Mouse (Mus musculus) left cerebral cortex, adult 11 months (tissue): Measurements from ENCODE around the gene Phox2b.

ENCODE experiments used
- DNase-seq: peaks from one replicate; pipeline ENCODE4 v3.0.0; 2022; ENCODE audit warnings: low spot score

Gene Phox2b

DNA sequence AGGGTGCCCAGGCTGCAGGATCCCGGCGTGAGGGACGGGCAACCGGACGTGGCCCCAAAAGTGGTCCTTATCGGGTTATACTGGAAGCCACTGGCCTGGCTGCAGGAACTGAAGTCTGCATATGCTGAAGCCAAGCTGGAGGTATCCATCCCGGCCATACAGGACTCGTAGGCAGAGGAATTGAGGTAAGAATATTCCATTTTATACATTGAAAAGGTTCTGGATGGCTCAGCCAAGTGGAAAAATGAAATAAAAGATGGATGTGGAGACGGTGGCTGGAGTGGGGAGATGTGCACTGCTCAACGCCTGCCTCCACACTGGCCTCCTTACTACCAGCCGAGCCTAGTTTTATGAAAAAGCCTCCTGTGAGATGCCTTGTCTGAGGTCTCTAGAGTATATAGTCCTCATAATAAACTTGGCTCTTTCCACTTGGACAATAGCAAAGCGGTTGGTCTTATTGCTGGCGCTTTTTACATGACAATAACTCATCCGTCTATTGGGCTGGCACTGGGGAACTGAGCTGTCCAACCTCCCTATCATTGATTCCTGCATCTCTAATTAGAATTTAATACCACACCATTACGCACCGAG, at the start of gene Phox2b:
TSS of gene Phox2b (minus strand) at position 569 of the 591 bp plus-strand sequence.
- DNase-seq, result no peak

DNA sequence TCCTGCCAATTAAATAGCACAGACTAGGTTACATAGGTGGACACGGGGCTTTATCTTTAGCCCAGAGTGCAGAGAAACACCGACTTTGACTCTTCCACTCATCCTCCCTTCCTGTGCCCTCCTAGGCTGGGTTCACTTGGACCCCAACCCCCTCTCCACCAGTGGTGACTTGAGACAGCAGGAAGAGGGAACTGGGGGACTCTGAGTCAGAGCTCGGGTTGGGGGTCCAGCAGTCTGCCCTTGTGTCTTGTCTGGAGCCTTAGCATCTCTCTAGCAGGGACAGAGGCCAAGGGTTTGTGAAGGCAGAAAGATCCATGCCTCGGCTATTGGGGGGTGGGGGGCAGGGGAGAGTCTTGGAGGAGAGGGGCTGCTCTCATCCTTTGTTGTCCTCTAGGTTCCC, 43.5 kb upstream of the Phox2b start:
- DNase-seq, result no peak

DNA sequence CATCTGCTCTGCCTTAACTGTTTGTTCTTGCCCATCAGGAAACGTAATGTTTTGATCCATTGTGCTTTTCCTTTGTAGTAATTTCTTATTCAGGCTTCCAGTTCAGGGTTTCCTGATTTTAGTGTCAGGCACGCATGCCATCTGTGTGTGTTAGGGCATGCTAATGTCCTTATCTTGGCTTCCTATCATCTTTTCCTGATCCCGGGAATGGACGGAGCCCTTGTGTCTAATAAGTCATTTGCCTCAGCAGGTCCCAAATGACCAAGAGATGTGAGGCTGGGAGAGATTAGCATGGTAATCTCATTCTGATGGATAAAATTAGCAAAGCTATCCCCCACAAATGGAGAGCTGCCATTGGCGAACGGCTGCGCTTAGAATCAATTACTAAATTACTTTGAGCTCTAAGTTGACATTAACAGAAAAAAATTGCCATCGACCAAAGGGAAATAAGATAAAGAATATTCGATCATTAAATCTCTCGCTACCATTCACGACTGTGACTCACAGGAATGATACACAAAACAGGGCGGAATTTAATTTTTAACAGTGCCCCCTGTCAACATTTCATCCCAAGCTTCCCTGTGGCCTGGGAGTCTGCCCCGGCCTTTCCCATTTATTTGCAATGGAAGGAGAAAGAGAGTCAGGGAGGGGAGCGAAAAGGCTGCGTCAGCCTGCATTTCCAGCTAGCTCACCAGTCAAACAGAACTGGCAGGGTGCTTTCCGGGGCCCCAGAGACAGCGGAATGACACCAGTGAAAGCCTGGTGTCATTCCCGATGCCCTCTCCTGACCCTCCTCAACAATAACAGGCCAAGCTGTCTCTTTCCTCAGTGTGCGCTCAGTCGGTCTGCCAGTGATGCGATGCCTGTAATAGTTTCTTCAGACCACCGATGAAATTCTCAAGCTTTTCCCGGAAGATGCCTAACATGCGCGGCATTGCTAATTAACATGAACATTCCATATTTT, 40.2 kb upstream of the Phox2b start:
- DNase-seq, result no peak

DNA sequence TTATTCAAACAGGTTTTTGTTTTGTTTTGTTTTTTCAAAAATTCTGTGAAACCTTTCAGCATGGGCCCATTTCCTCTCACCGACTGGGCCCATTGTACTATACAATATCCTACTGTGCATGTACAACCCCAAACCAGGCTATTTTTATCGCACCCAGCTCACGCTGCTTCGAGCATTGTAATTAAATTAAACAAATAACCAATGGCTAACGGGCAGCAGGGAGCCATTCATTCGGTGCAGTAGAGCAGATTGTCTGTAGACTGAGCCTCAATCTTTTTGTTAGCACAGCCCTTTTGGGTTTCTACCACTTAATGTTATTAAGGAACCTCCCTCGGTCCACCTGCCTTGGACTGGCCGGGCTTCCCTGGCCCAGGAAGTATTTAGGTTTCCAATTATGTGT, 39.5 kb upstream of the Phox2b start:
- no peak for DNase-seq

DNA sequence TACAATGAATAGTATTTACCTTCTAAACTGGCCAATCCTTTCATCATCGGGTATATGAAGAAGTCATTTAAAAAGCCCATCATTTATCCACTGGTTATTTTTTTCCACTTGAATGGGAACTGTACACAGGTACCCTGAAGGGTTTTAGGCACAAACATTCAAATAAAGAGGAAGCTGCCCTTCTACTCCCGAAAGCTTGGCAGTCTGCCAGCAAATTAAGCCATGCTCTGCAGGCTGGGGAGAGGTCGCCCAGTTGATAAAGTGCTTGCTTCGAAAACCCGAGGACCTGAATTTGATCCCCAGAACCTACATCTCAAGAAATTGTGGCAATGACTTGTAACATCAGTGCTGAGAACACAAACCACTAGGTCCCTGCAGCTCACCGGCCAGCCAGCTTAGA, 35.6 kb upstream of the Phox2b start:
- no peak for DNase-seq

GRCm38 (mm10) chr5:67131671-67132070, 32.6 kb upstream of the Phox2b start:
- DNase-seq, result no peak

GRCm38 (mm10) chr5:67106261-67106660, 7.2 kb upstream of the Phox2b start:
- no peak for DNase-seq

DNA sequence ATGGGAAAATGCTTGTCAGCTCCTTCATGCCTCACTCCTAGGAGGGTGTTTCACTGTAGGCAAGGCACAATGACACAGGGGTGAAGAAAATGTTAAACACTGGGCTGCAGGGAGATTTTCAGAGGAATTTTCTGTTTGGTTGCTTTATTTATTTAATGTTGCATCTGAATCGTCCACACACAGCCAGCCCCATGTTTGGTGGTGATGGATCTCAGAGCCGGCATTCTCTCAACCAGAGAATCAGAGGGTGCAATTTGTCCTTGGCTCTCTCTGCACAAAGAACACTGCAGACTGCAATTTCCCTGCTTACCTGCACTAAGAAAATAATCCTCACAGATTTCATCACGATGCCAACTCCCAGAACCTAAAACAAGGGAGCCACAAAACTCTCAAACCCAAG, 3.9 kb upstream of the Phox2b start:
- no peak for DNase-seq

DNA sequence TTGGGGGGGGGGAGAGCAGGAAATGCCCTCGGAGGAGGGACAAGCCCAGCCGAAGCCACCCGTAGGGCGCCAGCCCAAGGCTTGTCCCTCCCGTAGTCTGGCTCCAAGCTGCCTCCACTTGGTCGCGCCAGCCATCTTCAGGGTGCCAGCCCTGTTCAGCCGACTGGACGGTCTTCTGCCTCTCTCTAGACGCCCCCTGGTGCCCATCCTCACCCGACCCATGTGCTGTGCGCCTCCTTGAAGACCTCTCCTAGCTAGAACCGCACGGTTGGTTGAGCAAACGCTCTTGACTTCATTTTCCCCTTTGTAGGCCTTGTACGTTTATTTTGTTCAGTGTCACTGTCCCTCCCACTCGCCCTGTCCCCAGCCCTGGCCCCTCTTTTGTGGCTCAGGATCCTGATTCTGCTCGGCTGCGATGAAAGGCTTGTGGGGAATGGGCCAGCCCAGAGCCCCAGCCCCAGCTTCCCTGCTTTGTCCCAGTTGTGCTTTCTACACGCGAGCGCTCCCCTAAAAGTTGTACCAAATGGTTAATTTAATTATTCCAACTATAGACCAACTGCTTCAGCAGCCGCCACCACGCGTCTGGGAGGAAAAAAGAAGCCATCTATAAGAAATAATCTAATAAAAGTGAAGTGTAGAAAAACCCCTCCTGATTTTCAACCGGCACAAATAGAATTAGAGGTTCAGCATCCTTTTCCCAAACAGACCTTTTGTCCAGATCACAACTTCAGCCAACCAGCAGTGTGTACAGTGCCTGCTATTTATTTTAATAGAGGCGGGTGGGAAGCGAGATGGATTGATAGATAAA, 2.9 kb upstream of the Phox2b start:
- DNase-seq, result no peak

DNA sequence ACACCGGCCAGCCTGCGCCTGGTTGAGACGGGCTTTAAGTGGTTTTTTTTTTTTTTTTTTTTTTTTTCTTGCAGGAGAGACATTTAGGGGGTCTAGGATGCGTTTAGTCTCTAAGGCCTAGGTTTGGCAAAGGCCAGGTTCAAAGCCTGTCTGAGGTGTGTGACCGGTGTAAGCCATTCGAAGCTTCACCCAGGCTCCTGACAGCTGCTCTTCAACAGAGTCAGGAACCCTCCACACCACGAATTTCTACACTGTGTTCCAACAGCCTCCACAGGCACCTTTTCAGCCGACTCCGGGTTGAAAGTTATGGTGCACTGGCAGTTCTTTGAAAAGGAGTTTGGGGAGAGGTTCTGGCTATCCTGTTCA, 2.3 kb upstream of the Phox2b start:
- no peak for DNase-seq

GRCm38 (mm10) chr5:67100564-67101394, 1.7 kb upstream of the Phox2b start:
- no peak for DNase-seq

DNA sequence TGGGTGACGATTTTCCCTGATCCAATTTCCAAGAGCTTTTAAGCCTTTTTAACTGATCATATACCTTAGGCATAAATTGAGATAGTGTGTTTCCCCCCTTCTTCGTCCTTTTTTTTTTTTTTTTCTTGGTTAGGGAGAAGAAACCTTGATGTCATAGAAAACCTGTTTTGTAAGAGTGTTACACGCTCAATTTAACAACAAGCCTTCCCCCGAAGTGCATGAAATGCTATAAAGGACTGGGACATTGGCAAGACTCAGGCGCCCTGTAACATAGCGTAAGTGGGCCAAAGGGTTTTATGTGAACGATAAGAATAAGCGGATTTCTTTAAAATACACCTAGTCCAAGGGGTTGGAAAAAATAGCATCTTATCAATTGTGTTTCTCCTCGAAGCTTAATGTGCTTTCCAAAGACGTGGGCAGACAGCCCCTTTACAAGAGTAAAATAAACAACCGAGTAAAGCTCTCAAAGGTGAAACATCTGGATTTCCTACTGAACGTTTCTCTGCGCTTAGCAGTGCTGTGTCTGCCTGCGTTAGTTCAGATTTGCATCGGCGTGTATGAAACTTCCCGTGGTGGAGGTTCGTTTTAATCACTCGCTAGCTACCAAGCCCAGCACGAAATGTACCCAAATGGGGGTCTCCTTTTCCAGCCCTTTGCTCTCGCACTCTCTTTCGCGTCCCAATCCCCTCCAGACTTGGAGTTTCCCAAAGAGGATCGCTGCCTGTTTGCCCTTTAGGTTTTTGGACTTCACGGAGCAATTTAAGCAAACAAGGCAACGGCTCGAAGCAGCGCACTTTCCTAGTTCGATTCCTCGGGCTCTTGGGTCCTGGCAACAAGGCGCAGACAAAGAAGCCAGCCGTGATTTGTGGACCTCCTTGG, 531 bp upstream of the Phox2b start:
- no peak for DNase-seq

- no peak for DNase-seq
These were observed 909 bp downstream of the Phox2b start for GRCm38 (mm10) chr5:67098051-67098732.

DNA sequence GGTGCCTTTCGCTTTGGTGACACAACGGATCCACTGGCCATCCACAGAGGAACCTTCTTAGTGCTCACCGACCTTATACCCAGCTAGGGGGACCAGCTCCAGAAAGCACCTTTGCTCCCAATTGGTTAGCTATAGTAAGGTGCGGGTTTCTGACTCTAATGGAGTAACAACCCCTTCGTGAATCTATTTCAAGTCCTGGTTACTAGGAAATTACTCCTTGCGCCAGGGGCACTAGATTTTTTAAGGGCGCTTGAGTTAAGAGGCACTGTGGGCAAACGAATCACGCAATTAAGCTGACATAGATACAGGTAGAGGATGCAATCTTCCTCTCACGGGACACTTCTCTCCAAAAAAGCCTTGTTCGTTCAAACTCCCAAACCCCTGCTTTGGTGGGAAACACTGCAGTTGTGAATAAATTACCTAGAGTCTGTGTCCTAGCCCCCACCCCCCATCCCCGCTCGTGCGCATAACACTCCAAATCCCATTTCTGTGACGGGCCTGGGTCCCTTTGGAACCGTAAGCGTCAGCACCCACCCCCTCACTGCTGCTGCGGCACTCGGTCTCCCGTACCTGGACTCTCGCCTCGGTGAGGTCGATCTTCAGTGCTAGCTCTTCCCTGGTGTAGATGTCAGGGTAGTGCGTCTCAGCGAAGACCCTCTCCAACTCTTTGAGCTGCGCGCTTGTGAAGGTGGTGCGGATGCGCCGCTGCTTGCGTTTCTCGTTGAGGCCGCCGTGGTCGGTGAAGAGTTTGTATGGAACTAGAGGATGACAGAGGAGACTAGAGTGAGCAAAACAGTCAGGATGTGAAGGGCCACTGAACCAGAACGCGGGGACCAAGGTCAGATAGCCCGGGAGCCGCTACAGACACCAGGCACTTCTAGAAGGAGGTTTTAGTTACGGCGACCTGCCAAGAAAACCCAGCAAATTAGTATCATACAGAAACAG, 1.7 kb downstream of the Phox2b start:
- no peak for DNase-seq

- DNase-seq, result no peak
These were observed 2.7 kb downstream of the Phox2b start for GRCm38 (mm10) chr5:67096378-67096771.

DNA sequence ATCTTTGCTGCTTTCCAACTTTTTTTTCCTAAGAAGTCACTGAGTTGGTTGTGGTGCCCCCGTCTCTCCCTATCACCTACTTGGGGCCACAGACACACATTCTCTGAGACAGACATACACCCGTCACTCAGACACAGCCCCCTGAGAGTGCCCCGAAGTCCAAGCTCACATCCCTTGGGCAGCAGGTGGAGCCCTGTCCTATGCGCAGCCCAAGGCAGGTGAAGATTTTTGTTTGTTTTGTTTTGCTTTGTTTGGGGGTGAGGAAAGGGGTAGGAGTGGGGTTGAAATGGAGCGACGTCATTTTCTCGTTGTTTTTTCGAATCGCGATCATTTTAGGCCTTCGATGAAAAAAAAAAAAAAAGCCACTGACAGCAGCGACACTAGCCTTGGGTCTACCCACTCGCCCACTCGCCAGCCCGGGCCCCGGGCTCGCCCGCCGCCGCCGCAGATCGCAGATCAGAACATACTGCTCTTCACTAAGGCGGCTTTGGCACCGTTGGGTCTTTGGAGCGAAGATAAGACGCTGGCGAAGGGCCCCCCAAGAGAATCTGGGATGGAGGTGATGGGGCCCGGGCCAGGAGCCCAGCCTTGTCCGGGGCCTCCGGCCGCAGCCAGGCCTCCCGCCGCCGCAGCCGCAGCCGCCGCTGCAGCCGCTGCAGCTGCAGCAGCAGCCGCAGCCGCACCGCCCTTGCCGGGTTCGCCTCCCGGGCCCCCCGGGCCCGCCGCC, 3.3 kb downstream of the Phox2b start:
- no peak for DNase-seq

DNA sequence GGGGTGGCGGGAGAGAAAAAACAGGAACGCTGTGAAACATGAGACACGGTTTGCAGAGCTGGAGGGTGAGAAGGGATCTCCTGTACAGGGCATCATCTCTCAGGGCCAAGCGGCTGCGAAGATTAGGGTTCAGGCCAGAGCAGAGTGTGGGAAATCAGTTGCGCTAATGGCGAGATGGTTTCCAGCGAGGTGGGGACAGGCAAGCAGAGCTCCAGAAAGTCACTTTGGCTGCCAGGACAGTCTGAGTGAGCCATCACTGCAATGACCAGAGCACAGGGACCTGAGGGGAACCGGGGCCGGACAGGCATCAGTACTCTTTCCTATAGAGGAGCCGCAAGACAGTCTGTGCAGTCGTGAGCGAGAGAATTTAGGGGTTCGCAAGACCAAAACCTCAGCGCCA, 3.9 kb downstream of the Phox2b start:
- no peak for DNase-seq

DNA sequence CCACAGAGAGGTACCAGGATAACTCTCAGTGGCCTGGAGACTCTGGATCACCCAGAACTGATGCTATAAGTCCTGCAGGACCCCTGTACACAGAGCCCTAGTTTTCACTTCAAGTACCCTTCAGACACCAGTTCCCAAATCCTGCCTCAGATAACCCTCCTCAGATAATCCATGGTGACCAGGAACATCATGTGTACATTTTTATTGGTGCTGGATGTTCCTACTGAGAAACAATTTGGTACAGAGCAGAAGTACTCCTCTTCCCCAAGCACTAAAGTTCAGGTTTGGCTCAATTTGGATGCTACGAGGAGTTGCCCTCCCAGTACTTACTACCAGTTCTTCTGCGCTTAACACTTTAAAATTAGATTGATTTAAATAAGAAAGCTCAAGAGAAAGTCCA, 5.1 kb downstream of the Phox2b start:
- DNase-seq, result no peak
